Mouse (Mus musculus): Measurements from ENCODE around the gene Psors1c2. TPM values are rescaled to one million over a fixed set of nuclear protein-coding genes. Genes with fewer than 3 reads are reported as not detected.
"Not testable (repeated sequence)": the region's sequence is repeated elsewhere in the genome, so short reads cannot be mapped to it uniquely, and the experiment has no call there.

The Psors1c2 gene
- polyA plus RNA-seq, 1 experiment from 2014 or later, result 1.9 TPM

GRCm38 (mm10) chr17:35503849-35504248 lies 29.2 kb upstream of the Psors1c2 start:
- Histone ChIP-seq H3K36me3 (ENCODE audit: control insufficient read depth, insufficient read depth, low read length) (no peaks in the 10 kb centered on the region), H3K4me2 (ENCODE audit: low read depth, low read length) (no peak overlapping the region), H3K4me3 (ENCODE audit: low read depth, low read length) (no peak overlapping the region), H3K9me3 (ENCODE audit: control insufficient read depth, low read length) (no peaks in the 10 kb centered on the region), H3K27me3 (replicated peaks; ENCODE audit: control insufficient read depth, insufficient read depth, low read length) (peaks cover 31% of the 10 kb centered on the region), H3K4me1 (ENCODE audit: control insufficient read depth, insufficient read depth, low read length) (peaks cover 10% of the 10 kb centered on the region), H3K9ac (ENCODE audit: low read depth, low read length) (no peak overlapping the region), H3K27ac (replicated peaks; ENCODE audit: low read depth, low read length) (no peak overlapping the region)
- ATAC-seq (ENCODE audit: low read depth) (no peak), DNase-seq (ENCODE audit: low spot score) (no peak)
- WGBS, result 32% methylated on average over 5 of the region's 5 CpGs

GRCm38 (mm10) chr17:35504628-35505481 lies 28.1 kb upstream of the Psors1c2 start:
- Histone ChIP-seq H3K4me3 (ENCODE audit: low read depth, low read length) (no peak overlapping the region), H3K9ac (ENCODE audit: low read depth, low read length) (no peak overlapping the region), H3K4me1 (ENCODE audit: control insufficient read depth, insufficient read depth, low read length) (peaks cover 10% of the 10 kb centered on the region), H3K36me3 (ENCODE audit: control insufficient read depth, insufficient read depth, low read length) (no peaks in the 10 kb centered on the region), H3K27ac (replicated peaks; ENCODE audit: low read depth, low read length) (no peak overlapping the region), H3K4me2 (ENCODE audit: low read depth, low read length) (no peak overlapping the region), H3K27me3 (replicated peaks; ENCODE audit: control insufficient read depth, insufficient read depth, low read length) (peaks cover 31% of the 10 kb centered on the region), H3K9me3 (ENCODE audit: control insufficient read depth, low read length) (no peaks in the 10 kb centered on the region)
- DNase-seq (ENCODE audit: low spot score), result no peak
- no peak for ATAC-seq (ENCODE audit: low read depth)
- WGBS, result 26% methylated on average over 8 of the region's 8 CpGs

- 50% methylated on average over 12 of the region's 13 CpGs for WGBS
- Histone ChIP-seq H3K9ac (ENCODE audit: low read depth, low read length) (no peak within 1 kb of the TSS), H3K27ac (replicated peaks; ENCODE audit: low read depth, low read length) (no peak within 1 kb of the TSS), H3K4me2 (ENCODE audit: low read depth, low read length) (no peak within 1 kb of the TSS), H3K4me3 (ENCODE audit: low read depth, low read length) (no peak within 1 kb of the TSS), H3K27me3 (replicated peaks; ENCODE audit: control insufficient read depth, insufficient read depth, low read length) (peaks cover 31% of the 10 kb centered on the region), H3K9me3 (ENCODE audit: control insufficient read depth, low read length) (no peaks in the 10 kb centered on the region), H3K36me3 (ENCODE audit: control insufficient read depth, insufficient read depth, low read length) (no peaks in the 10 kb centered on the region), H3K4me1 (ENCODE audit: control insufficient read depth, insufficient read depth, low read length) (peaks cover 10% of the 10 kb centered on the region)
- ATAC-seq (ENCODE audit: low read depth), result no peak
- DNase-seq (ENCODE audit: low spot score), result no peak
Measured at GRCm38 (mm10) chr17:35505776-35506175, 27.2 kb upstream of the Psors1c2 start, which contains the start of gene Pou5f1. Gene Pou5f1 (plus strand): TSS chr17:35506018.

- H3K9me3 ChIP-seq (ENCODE audit: control insufficient read depth, low read length), result no peaks in the 10 kb centered on the region
- no peak overlapping the region for H3K4me3 ChIP-seq (ENCODE audit: low read depth, low read length)
- H3K4me2 ChIP-seq (ENCODE audit: low read depth, low read length), result no peak overlapping the region
- no peak for ATAC-seq (ENCODE audit: low read depth)
- no peak overlapping the region for H3K9ac ChIP-seq (ENCODE audit: low read depth, low read length)
- no peaks in the 10 kb centered on the region for H3K36me3 ChIP-seq (ENCODE audit: control insufficient read depth, insufficient read depth, low read length)
- peaks cover 31% of the 10 kb centered on the region for H3K27me3 ChIP-seq (replicated peaks; ENCODE audit: control insufficient read depth, insufficient read depth, low read length)
- H3K4me1 ChIP-seq (ENCODE audit: control insufficient read depth, insufficient read depth, low read length), result peaks cover 7% of the 10 kb centered on the region
- 14% methylated on average over 10 of the region's 10 CpGs for WGBS
- no peak for DNase-seq (ENCODE audit: low spot score)
- no peak overlapping the region for H3K27ac ChIP-seq (replicated peaks; ENCODE audit: low read depth, low read length)
Measured at GRCm38 (mm10) chr17:35506881-35507280, 26.1 kb upstream of the Psors1c2 start.

- DNase-seq (ENCODE audit: low spot score) (no peak), ATAC-seq (ENCODE audit: low read depth) (no peak)
- Histone ChIP-seq H3K27ac (replicated peaks; ENCODE audit: low read depth, low read length) (no peak overlapping the region), H3K4me3 (ENCODE audit: low read depth, low read length) (no peak overlapping the region), H3K9me3 (ENCODE audit: control insufficient read depth, low read length) (no peaks in the 10 kb centered on the region), H3K36me3 (ENCODE audit: control insufficient read depth, insufficient read depth, low read length) (peaks cover 5% of the 10 kb centered on the region; the same call in 1 of the 2 replicates), H3K27me3 (replicated peaks; ENCODE audit: control insufficient read depth, insufficient read depth, low read length) (peaks cover 31% of the 10 kb centered on the region), H3K4me2 (ENCODE audit: low read depth, low read length) (no peak overlapping the region), H3K9ac (ENCODE audit: low read depth, low read length) (no peak overlapping the region), H3K4me1 (ENCODE audit: control insufficient read depth, insufficient read depth, low read length) (no peaks in the 10 kb centered on the region)
- 25% methylated on average over 13 of the region's 13 CpGs for WGBS
Measured at GRCm38 (mm10) chr17:35507556-35508260, 25.3 kb upstream of the Psors1c2 start.

- H3K27ac ChIP-seq (replicated peaks; ENCODE audit: low read depth, low read length); DNase-seq (ENCODE audit: low spot score); H3K4me2 ChIP-seq (ENCODE audit: low read depth, low read length); H3K9me3 ChIP-seq (ENCODE audit: control insufficient read depth, low read length); H3K4me3 ChIP-seq (ENCODE audit: low read depth, low read length); ATAC-seq (ENCODE audit: low read depth); H3K36me3 ChIP-seq (ENCODE audit: control insufficient read depth, insufficient read depth, low read length); H3K4me1 ChIP-seq (ENCODE audit: control insufficient read depth, insufficient read depth, low read length); H3K9ac ChIP-seq (ENCODE audit: low read depth, low read length): not testable (repeated sequence)
- 54% methylated on average over 3 of the region's 5 CpGs for WGBS
- H3K27me3 ChIP-seq (replicated peaks; ENCODE audit: control insufficient read depth, insufficient read depth, low read length), result peaks cover 31% of the 10 kb centered on the region
Measured at GRCm38 (mm10) chr17:35508279-35508678, 24.7 kb upstream of the Psors1c2 start.

- DNase-seq (ENCODE audit: low spot score), result peak; percentile 78
- WGBS, result 21% methylated on average over 8 of the region's 8 CpGs
- H3K4me2 ChIP-seq (ENCODE audit: low read depth, low read length), result no peak overlapping the region
- H3K9ac ChIP-seq (ENCODE audit: low read depth, low read length), result no peak overlapping the region
- ATAC-seq (ENCODE audit: low read depth), result no peak; the same call in 1 of the 2 replicates
- no peak overlapping the region for H3K27ac ChIP-seq (replicated peaks; ENCODE audit: low read depth, low read length)
- no peak overlapping the region for H3K4me3 ChIP-seq (ENCODE audit: low read depth, low read length)
- peaks cover 8% of the 10 kb centered on the region; the same call in 1 of the 2 replicates for H3K36me3 ChIP-seq (ENCODE audit: control insufficient read depth, insufficient read depth, low read length)
- no peaks in the 10 kb centered on the region for H3K4me1 ChIP-seq (ENCODE audit: control insufficient read depth, insufficient read depth, low read length)
- H3K27me3 ChIP-seq (replicated peaks; ENCODE audit: control insufficient read depth, insufficient read depth, low read length), result peaks cover 31% of the 10 kb centered on the region
- H3K9me3 ChIP-seq (ENCODE audit: control insufficient read depth, low read length), result no peaks in the 10 kb centered on the region
Measured at GRCm38 (mm10) chr17:35509284-35509683, 23.7 kb upstream of the Psors1c2 start.

GRCm38 (mm10) chr17:35512916-35513626 lies 19.9 kb upstream of the Psors1c2 start:
- DNase-seq (ENCODE audit: low spot score) (no peak), ATAC-seq (ENCODE audit: low read depth) (no peak)
- H3K9me3 ChIP-seq (ENCODE audit: control insufficient read depth, low read length), result no peaks in the 10 kb centered on the region
- WGBS, result 94% methylated on average over 7 of the region's 7 CpGs
- peaks cover 8% of the 10 kb centered on the region; the same call in 1 of the 2 replicates for H3K36me3 ChIP-seq (ENCODE audit: control insufficient read depth, insufficient read depth, low read length)
- no peak overlapping the region for H3K4me3 ChIP-seq (ENCODE audit: low read depth, low read length)
- no peak overlapping the region for H3K4me2 ChIP-seq (ENCODE audit: low read depth, low read length)
- no peak overlapping the region for H3K9ac ChIP-seq (ENCODE audit: low read depth, low read length)
- H3K4me1 ChIP-seq (ENCODE audit: control insufficient read depth, insufficient read depth, low read length), result peaks cover 8% of the 10 kb centered on the region; the same call in 1 of the 2 replicates
- H3K27me3 ChIP-seq (replicated peaks; ENCODE audit: control insufficient read depth, insufficient read depth, low read length), result 0 out of 2 replicates have a peak, but pooled peaks cover under 1% of the 10 kb centered on the region
- H3K27ac ChIP-seq (replicated peaks; ENCODE audit: low read depth, low read length), result no peak overlapping the region
